17 mouse cellular contexts compared by ENCODE assay signal in genomic region chr11:70638714-70639278, GRCm38 (mm10). TPM values are rescaled to one million over a fixed set of nuclear protein-coding genes. Genes with fewer than 3 reads are reported as not detected.
A peak's percentile ranks its signal among the peaks of the same experiment; 100 is the strongest.
DNase-seq lines count a peak whose midpoint lies in the region; ATAC-seq and TF ChIP-seq lines count a peak whose summit lies in the region.
"Had no signal": no experiment of that assay in that cellular context is flagged by ENCODE, and none has a peak within 500 bp of the region (broad histone marks: within the 10 kb centered on the region; RNA-seq: fewer than 3 reads in every experiment).

Gene Gp1ba (plus strand): TSS chr11:70639122.

- H3K9ac ChIP-seq in lung, embryonic 14.5 days = no peak within 1 kb of the TSS
- peak within 1 kb of the TSS; percentile 47 for H3K9ac ChIP-seq in liver, embryonic 11.5 days (ENCODE audit: low read depth, low read length)
- H3K9ac ChIP-seq in stomach, postnatal 0 days (ENCODE audit: low read length) = no peak within 1 kb of the TSS
- H3K9ac ChIP-seq in hindbrain, postnatal 0 days (replicated peaks; ENCODE audit: low read length) = no peak within 1 kb of the TSS
- H3K9ac ChIP-seq: forebrain, embryonic 13.5 days; hindbrain, embryonic 14.5 days; midbrain, embryonic 15.5 days; neural tube, embryonic 13.5 days had no signal

- peaks cover 13% of the 10 kb centered on the region for H3K36me3 ChIP-seq in heart, embryonic 10.5 days
- peaks cover 7% of the 10 kb centered on the region; the same call in 1 of the 2 replicates for H3K36me3 ChIP-seq in lung, embryonic 14.5 days (ENCODE audit: insufficient read depth)
- H3K36me3 ChIP-seq in liver, embryonic 11.5 days (ENCODE audit: control insufficient read depth, insufficient read depth, low read length) = peaks cover 4% of the 10 kb centered on the region
- H3K36me3 ChIP-seq in stomach, postnatal 0 days (ENCODE audit: control insufficient read depth, insufficient read depth, low read length) = no peaks in the 10 kb centered on the region
- H3K36me3 ChIP-seq in hindbrain, postnatal 0 days (ENCODE audit: insufficient read depth, low read length) = no peaks in the 10 kb centered on the region

- 0 out of 2 replicates have a peak within 1 kb of the TSS, but pooled peaks have one; percentile 1 for H3K4me2 ChIP-seq in lung, embryonic 14.5 days
- peak within 1 kb of the TSS; percentile 52 for H3K4me2 ChIP-seq in liver, embryonic 11.5 days
- no peak within 1 kb of the TSS for H3K4me2 ChIP-seq in stomach, postnatal 0 days (replicated peaks; ENCODE audit: low read depth)
- H3K4me2 ChIP-seq in hindbrain, postnatal 0 days (ENCODE audit: low read depth, low read length) = no peak within 1 kb of the TSS
- H3K4me2 ChIP-seq: forebrain, embryonic 13.5 days; hindbrain, embryonic 14.5 days; midbrain, embryonic 15.5 days; neural tube, embryonic 13.5 days had no signal

- DNase-seq in heart, embryonic 10.5 days (ENCODE audit: low spot score) = no peak
- no peak for DNase-seq in heart, adult 8-10 months (ENCODE audit: low spot score)
- DNase-seq in lung, embryonic 14.5 days = no peak
- no peak for DNase-seq in lung, postnatal 4 days
- DNase-seq in liver, embryonic 11.5 days (ENCODE audit: low spot score) = peak; percentile 46
- peak; percentile 15 for DNase-seq in stomach, postnatal 0 days (ENCODE audit: low spot score)
- no peak for DNase-seq in hindbrain, postnatal 0 days (ENCODE audit: low spot score)
- no peak for DNase-seq in urinary bladder, postnatal 25 days (ENCODE audit: low spot score)
- DNase-seq: cerebellum, adult 9-10 months; kidney, adult 9 months; lung, postnatal 14 days; retina, postnatal 1 day had no signal

- H3K27me3 ChIP-seq in heart, embryonic 10.5 days (ENCODE audit: insufficient read depth, poor library complexity, severe bottlenecking) = no peaks in the 10 kb centered on the region
- no peaks in the 10 kb centered on the region for H3K27me3 ChIP-seq in lung, embryonic 14.5 days (ENCODE audit: insufficient read depth, low read length)
- H3K27me3 ChIP-seq in liver, embryonic 11.5 days (replicated peaks; ENCODE audit: control insufficient read depth, insufficient read depth, low read length) = no peaks in the 10 kb centered on the region
- no peaks in the 10 kb centered on the region for H3K27me3 ChIP-seq in stomach, postnatal 0 days (ENCODE audit: control insufficient read depth, insufficient read depth, low read length)
- no peaks in the 10 kb centered on the region for H3K27me3 ChIP-seq in hindbrain, postnatal 0 days (ENCODE audit: insufficient read depth, low read length)
- H3K27me3 ChIP-seq: forebrain, embryonic 13.5 days; midbrain, embryonic 15.5 days; neural tube, embryonic 13.5 days had no signal

- 6% methylated on average over 5 of the region's 5 CpGs for WGBS in heart, embryonic 10.5 days
- WGBS in lung, embryonic 14.5 days = 13% methylated on average over 5 of the region's 5 CpGs
- 7% methylated on average over 5 of the region's 5 CpGs for WGBS in liver, embryonic 11.5 days
- WGBS in stomach, postnatal 0 days = 29% methylated on average over 5 of the region's 5 CpGs
- WGBS in hindbrain, postnatal 0 days = 54% methylated on average over 5 of the region's 5 CpGs

- peaks cover 23% of the 10 kb centered on the region for H3K4me1 ChIP-seq in heart, embryonic 10.5 days
- no peaks in the 10 kb centered on the region for H3K4me1 ChIP-seq in lung, embryonic 14.5 days (ENCODE audit: insufficient read depth)
- peaks cover 34% of the 10 kb centered on the region for H3K4me1 ChIP-seq in liver, embryonic 11.5 days (replicated peaks; ENCODE audit: control insufficient read depth, insufficient read depth, low read length)
- H3K4me1 ChIP-seq in stomach, postnatal 0 days (replicated peaks; ENCODE audit: control insufficient read depth, insufficient read depth) = no peaks in the 10 kb centered on the region
- no peaks in the 10 kb centered on the region for H3K4me1 ChIP-seq in hindbrain, postnatal 0 days (ENCODE audit: insufficient read depth, low read length)
- H3K4me1 ChIP-seq: forebrain, embryonic 13.5 days; limb, embryonic 10.5 days; midbrain, embryonic 15.5 days; neural tube, embryonic 13.5 days had no signal

- H3K4me3 ChIP-seq in heart, embryonic 10.5 days = peak within 1 kb of the TSS; percentile 23; the same call in 1 of the 2 replicates
- no peak within 1 kb of the TSS for H3K4me3 ChIP-seq in lung, embryonic 14.5 days (ENCODE audit: low read depth, low read length)
- peak within 1 kb of the TSS; percentile 23 for H3K4me3 ChIP-seq in liver, embryonic 11.5 days (ENCODE audit: low read depth, low read length)
- no peak within 1 kb of the TSS for H3K4me3 ChIP-seq in stomach, postnatal 0 days (ENCODE audit: low read depth, low read length)
- no peak within 1 kb of the TSS for H3K4me3 ChIP-seq in hindbrain, postnatal 0 days (ENCODE audit: low read length)
- H3K4me3 ChIP-seq: forebrain, embryonic 13.5 days; limb, embryonic 10.5 days; midbrain, embryonic 15.5 days; neural tube, embryonic 13.5 days had no signal

- H3K9me3 ChIP-seq in heart, embryonic 10.5 days = no peaks in the 10 kb centered on the region
- no peaks in the 10 kb centered on the region for H3K9me3 ChIP-seq in lung, embryonic 14.5 days (ENCODE audit: low read depth, low read length)
- H3K9me3 ChIP-seq in liver, embryonic 11.5 days (ENCODE audit: control insufficient read depth, low read length) = no peaks in the 10 kb centered on the region
- no peaks in the 10 kb centered on the region for H3K9me3 ChIP-seq in stomach, postnatal 0 days (ENCODE audit: control insufficient read depth, low read length)
- H3K9me3 ChIP-seq in hindbrain, postnatal 0 days (ENCODE audit: low read length) = no peaks in the 10 kb centered on the region
- H3K9me3 ChIP-seq: forebrain, embryonic 13.5 days; limb, embryonic 10.5 days; midbrain, embryonic 15.5 days; neural tube, embryonic 13.5 days had no signal

- peak within 1 kb of the TSS; percentile 75 for H3K27ac ChIP-seq in heart, embryonic 10.5 days
- peak within 1 kb of the TSS; percentile 37; the same call in 1 of the 2 replicates for H3K27ac ChIP-seq in lung, embryonic 14.5 days (ENCODE audit: low read depth)
- peak within 1 kb of the TSS; percentile 82 for H3K27ac ChIP-seq in liver, embryonic 11.5 days (ENCODE audit: low read depth, low read length)
- H3K27ac ChIP-seq in stomach, postnatal 0 days (replicated peaks) = no peak within 1 kb of the TSS
- no peak within 1 kb of the TSS for H3K27ac ChIP-seq in hindbrain, postnatal 0 days
- H3K27ac ChIP-seq: forebrain, embryonic 13.5 days; hindbrain, embryonic 14.5 days; limb, embryonic 10.5 days; midbrain, embryonic 15.5 days; neural tube, embryonic 13.5 days had no signal

- TF ChIP-seq EP300 in stomach, postnatal 0 days (optimal IDR thresholded peaks at IDR 0.05) = no peak

- no peak for TF ChIP-seq CTCF in lung, embryonic 14.5 days (IDR thresholded peaks at IDR 0.05; ENCODE audit: low read depth)
- no peak for TF ChIP-seq CTCF in stomach, postnatal 0 days (IDR thresholded peaks at IDR 0.05; ENCODE audit: low read depth)
- TF ChIP-seq CTCF in hindbrain, postnatal 0 days (IDR thresholded peaks at IDR 0.05; ENCODE audit: low read depth) = no peak

- 0 out of 2 replicates have a peak, but pooled peaks have one; percentile 21 for ATAC-seq in lung, embryonic 14.5 days (ENCODE audit: insufficient read depth)
- peak; percentile 92 for ATAC-seq in liver, embryonic 11.5 days (replicated peaks; ENCODE audit: low FRiP score)
- no peak for ATAC-seq in stomach, postnatal 0 days (ENCODE audit: low FRiP score, low TSS enrichment)
- no peak for ATAC-seq in hindbrain, postnatal 0 days
- ATAC-seq: forebrain, embryonic 13.5 days; midbrain, embryonic 15.5 days had no signal

RNA-seq across cellular contexts. Expression of gene Gp1ba, which starts in this region (rescaled TPM):
- 1.6 and 1.9 TPM in 2 replicates for polyA plus RNA-seq in heart, embryonic 10.5 days (2016; fragmentation: Nextera tagmentation; extraction: Ambion mirVana)
- total RNA-seq in heart, adult 8-10 months (2022) = under 1 TPM; 0.31 to 0.55 (median 0.54) TPM
- polyA plus RNA-seq in lung, embryonic 14.5 days (2014; fragmentation: Nextera tagmentation; extraction: Ambion mirVana) = 0.81 and 1.1 TPM in 2 replicates
- 15.3 and 16.4 TPM in 2 replicates for polyA plus RNA-seq in liver, embryonic 11.5 days (2014; fragmentation: Nextera tagmentation; extraction: Ambion mirVana)
- 0.06 and 0.07 TPM in 2 replicates for polyA plus RNA-seq in stomach, postnatal 0 days (2015; fragmentation: Nextera tagmentation; extraction: Ambion mirVana)
- total RNA-seq in hindbrain, postnatal 0 days (2014; rRNA removed) = not detected in 2 replicates
- 0.24 and 0.42 TPM in 2 replicates for polyA plus RNA-seq in hindbrain, postnatal 0 days (2015; fragmentation: Nextera tagmentation; extraction: Ambion mirVana)

Comparison
In these comparisons a context has a peak if more than half of its experiments do, and no peak if none do; other contexts are left out.
1. Peak in DNase-seq in stomach, postnatal 0 days; RNA of the gene not detected or under 1 TPM.
2. H3K27ac ChIP-seq: peak in heart, embryonic 10.5 days (single experiment), lung, embryonic 14.5 days (single experiment) and liver, embryonic 11.5 days (single experiment); none in stomach, postnatal 0 days (single experiment) and hindbrain, postnatal 0 days (single experiment).
3. H3K4me3 ChIP-seq: peak in heart, embryonic 10.5 days (single experiment) and liver, embryonic 11.5 days (single experiment); none in lung, embryonic 14.5 days (single experiment), stomach, postnatal 0 days (single experiment) and hindbrain, postnatal 0 days (single experiment).
4. ATAC-seq: peak in lung, embryonic 14.5 days (single experiment) and liver, embryonic 11.5 days (single experiment); none in stomach, postnatal 0 days (single experiment) and hindbrain, postnatal 0 days (single experiment).
5. H3K4me2 ChIP-seq: peak in lung, embryonic 14.5 days (single experiment) and liver, embryonic 11.5 days (single experiment); none in stomach, postnatal 0 days (single experiment) and hindbrain, postnatal 0 days (single experiment).